Mouse (Mus musculus) lung, postnatal 10 days (tissue): ENCODE measurements around the gene Actn4.

Experiments used
- DNase-seq: peaks from one replicate; pipeline ENCODE4 v3.0.0; 2021

Gene Actn4

GRCm38 (mm10) chr7:28949298-28949697 is 12.8 kb downstream of the Actn4 start:
- DNase-seq: no peak

- no peak for DNase-seq
Measured at GRCm38 (mm10) chr7:28948746-28949145, 13.4 kb downstream of the Actn4 start.

- DNase-seq: no peak
Measured at GRCm38 (mm10) chr7:28946271-28946610, 15.9 kb downstream of the Actn4 start.

GRCm38 (mm10) chr7:28945416-28946270 is 16.5 kb downstream of the Actn4 start:
- DNase-seq: peak; percentile 62

- DNase-seq: no peak
Measured at GRCm38 (mm10) chr7:28944756-28945415, 17.3 kb downstream of the Actn4 start.

- DNase-seq: no peak
Measured at GRCm38 (mm10) chr7:28943451-28944180, 18.5 kb downstream of the Actn4 start.

GRCm38 (mm10) chr7:28941542-28941941 is 20.6 kb downstream of the Actn4 start:
- DNase-seq: no peak

GRCm38 (mm10) chr7:28941129-28941528 is 21.0 kb downstream of the Actn4 start:
- DNase-seq: no peak

GRCm38 (mm10) chr7:28939418-28940183 is 22.5 kb downstream of the Actn4 start:
- DNase-seq: no peak

- DNase-seq: no peak
Measured at GRCm38 (mm10) chr7:28938654-28939053, 23.5 kb downstream of the Actn4 start.

GRCm38 (mm10) chr7:28936787-28937186 is 25.4 kb downstream of the Actn4 start:
- DNase-seq: peak; percentile 69

GRCm38 (mm10) chr7:28933825-28934224 is 28.3 kb downstream of the Actn4 start:
- DNase-seq: no peak

GRCm38 (mm10) chr7:28932421-28933041 is 29.6 kb downstream of the Actn4 start:
- peak; percentile 72 for DNase-seq

GRCm38 (mm10) chr7:28931695-28932039 is 30.5 kb downstream of the Actn4 start:
- DNase-seq: no peak

- peak; percentile 49 for DNase-seq
Measured at GRCm38 (mm10) chr7:28931032-28931694, 31.0 kb downstream of the Actn4 start.

- no peak for DNase-seq
Measured at GRCm38 (mm10) chr7:28930320-28931031, 31.7 kb downstream of the Actn4 start.

GRCm38 (mm10) chr7:28929381-28929780 is 32.8 kb downstream of the Actn4 start:
- peak; percentile 44 for DNase-seq

- no peak for DNase-seq
Measured at GRCm38 (mm10) chr7:28926172-28926571, 36.0 kb downstream of the Actn4 start.

GRCm38 (mm10) chr7:28925317-28925716 is 36.8 kb downstream of the Actn4 start:
- DNase-seq: peak; percentile 80

- no peak for DNase-seq
Measured at GRCm38 (mm10) chr7:28924802-28925201, 37.3 kb downstream of the Actn4 start.

- peak; percentile 78 for DNase-seq
Measured at GRCm38 (mm10) chr7:28923865-28924291, 38.3 kb downstream of the Actn4 start.
